Mouse (Mus musculus): Measurements from ENCODE around the gene Gsdmc3. TPM values are rescaled to one million over a fixed set of nuclear protein-coding genes. Genes with fewer than 3 reads are reported as not detected.
"Not testable (repeated sequence)": the region's sequence is repeated elsewhere in the genome, so short reads cannot be mapped to it uniquely, and the experiment has no call there.

Gsdmc3 gene
- polyA plus RNA-seq (2015; fragmentation: Nextera tagmentation; extraction: Ambion mirVana), result not detected in 2 replicates

- not testable (repeated sequence) for H3K4me3 ChIP-seq (ENCODE audit: low read depth, low read length); H3K9me3 ChIP-seq (replicated peaks; ENCODE audit: control insufficient read depth, low read length); H3K4me2 ChIP-seq (ENCODE audit: low read depth, low read length); H3K27me3 ChIP-seq (ENCODE audit: control insufficient read depth, insufficient read depth, low read depth, low read length); H3K36me3 ChIP-seq (ENCODE audit: control insufficient read depth, insufficient read depth); ATAC-seq (ENCODE audit: low read depth); H3K27ac ChIP-seq (ENCODE audit: low read length); H3K9ac ChIP-seq (ENCODE audit: low read depth, low read length); H3K4me1 ChIP-seq (ENCODE audit: control insufficient read depth, low read depth, low read length)
- 65% methylated on average over 1 of the region's 3 CpGs for WGBS (ENCODE audit: insufficient replicate concordance)
Measured at GRCm38 (mm10) chr15:63878458-63878857, at the start of gene Gsdmc3. Gene Gsdmc3, minus strand, starts transcription at chr15:63878558.

- no peak for ATAC-seq (ENCODE audit: low read depth)
- 60% methylated on average over 3 of the region's 3 CpGs for WGBS (ENCODE audit: insufficient replicate concordance)
- Histone ChIP-seq H3K4me1 (ENCODE audit: control insufficient read depth, low read depth, low read length) (no peaks in the 10 kb centered on the region), H3K4me3 (ENCODE audit: low read depth, low read length) (no peak overlapping the region), H3K9ac (ENCODE audit: low read depth, low read length) (no peak overlapping the region), H3K4me2 (ENCODE audit: low read depth, low read length) (no peak overlapping the region), H3K36me3 (ENCODE audit: control insufficient read depth, insufficient read depth) (peaks cover 10% of the 10 kb centered on the region), H3K27me3 (ENCODE audit: control insufficient read depth, insufficient read depth, low read depth, low read length) (no peaks in the 10 kb centered on the region), H3K9me3 (replicated peaks; ENCODE audit: control insufficient read depth, low read length) (no peaks in the 10 kb centered on the region), H3K27ac (ENCODE audit: low read length) (no peak overlapping the region)
Measured at GRCm38 (mm10) chr15:63926201-63926600, 47.8 kb upstream of the Gsdmc3 start.

DNA sequence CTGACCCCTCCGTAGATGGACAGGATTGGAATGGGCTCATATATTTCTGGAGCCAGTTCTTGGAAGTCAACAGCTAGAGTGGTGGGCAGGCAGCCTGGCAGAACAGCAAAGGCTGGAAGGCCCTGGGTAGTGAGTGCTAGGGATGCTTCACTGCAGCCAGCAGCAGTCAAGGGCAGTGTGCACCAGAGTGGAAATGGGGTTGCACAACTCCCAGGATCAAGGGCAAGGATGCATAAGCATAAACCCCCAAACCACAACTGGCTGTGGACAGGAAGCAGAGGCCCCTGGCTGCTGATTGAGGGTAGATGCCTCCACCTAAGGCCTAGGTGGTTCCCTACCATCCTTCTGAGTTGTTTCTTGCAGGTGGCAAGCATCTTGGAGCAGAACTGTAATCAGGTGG is 46.1 kb upstream of the Gsdmc3 start:
- Histone ChIP-seq H3K27ac (ENCODE audit: low read length) (no peak overlapping the region), H3K4me1 (ENCODE audit: control insufficient read depth, low read depth, low read length) (no peaks in the 10 kb centered on the region), H3K9ac (ENCODE audit: low read depth, low read length) (no peak overlapping the region), H3K36me3 (ENCODE audit: control insufficient read depth, insufficient read depth) (peaks cover 4% of the 10 kb centered on the region), H3K4me2 (ENCODE audit: low read depth, low read length) (no peak overlapping the region), H3K9me3 (replicated peaks; ENCODE audit: control insufficient read depth, low read length) (no peaks in the 10 kb centered on the region), H3K4me3 (ENCODE audit: low read depth, low read length) (no peak overlapping the region), H3K27me3 (ENCODE audit: control insufficient read depth, insufficient read depth, low read depth, low read length) (no peaks in the 10 kb centered on the region)
- ATAC-seq (ENCODE audit: low read depth), result no peak
- 70% methylated on average over 1 of the region's 1 CpGs for WGBS (ENCODE audit: insufficient replicate concordance)

- not testable (repeated sequence) for H3K4me2 ChIP-seq (ENCODE audit: low read depth, low read length); H3K27me3 ChIP-seq (ENCODE audit: control insufficient read depth, insufficient read depth, low read depth, low read length); ATAC-seq (ENCODE audit: low read depth); H3K9me3 ChIP-seq (replicated peaks; ENCODE audit: control insufficient read depth, low read length); H3K4me3 ChIP-seq (ENCODE audit: low read depth, low read length); H3K36me3 ChIP-seq (ENCODE audit: control insufficient read depth, insufficient read depth); H3K4me1 ChIP-seq (ENCODE audit: control insufficient read depth, low read depth, low read length); H3K9ac ChIP-seq (ENCODE audit: low read depth, low read length); H3K27ac ChIP-seq (ENCODE audit: low read length)
- 29% methylated on average over 2 of the region's 5 CpGs for WGBS (ENCODE audit: insufficient replicate concordance)
Measured at GRCm38 (mm10) chr15:63921618-63922017, 43.3 kb upstream of the Gsdmc3 start.

DNA sequence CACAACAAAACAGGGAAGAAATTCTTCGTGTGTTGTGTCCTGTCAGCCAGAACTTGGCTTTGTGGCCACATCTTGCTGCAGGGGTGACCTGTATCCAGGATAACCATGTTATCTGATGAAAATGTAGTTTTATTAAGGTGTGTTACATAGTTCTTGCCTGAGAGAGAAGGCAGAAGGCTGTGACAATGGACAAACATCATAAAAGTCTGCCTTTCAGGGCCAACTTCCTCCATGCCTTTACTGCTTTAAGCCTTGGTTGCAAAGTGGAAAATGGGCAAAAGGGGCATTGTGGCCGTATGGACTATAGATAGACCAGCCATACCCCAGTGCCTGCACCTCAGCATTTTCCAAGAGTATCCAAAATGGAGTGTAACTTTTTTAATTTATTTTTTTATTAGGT is 41.4 kb upstream of the Gsdmc3 start:
- H3K4me2 ChIP-seq (ENCODE audit: low read depth, low read length); H3K27me3 ChIP-seq (ENCODE audit: control insufficient read depth, insufficient read depth, low read depth, low read length); H3K4me1 ChIP-seq (ENCODE audit: control insufficient read depth, low read depth, low read length); H3K4me3 ChIP-seq (ENCODE audit: low read depth, low read length); H3K9me3 ChIP-seq (replicated peaks; ENCODE audit: control insufficient read depth, low read length); H3K36me3 ChIP-seq (ENCODE audit: control insufficient read depth, insufficient read depth); H3K9ac ChIP-seq (ENCODE audit: low read depth, low read length); H3K27ac ChIP-seq (ENCODE audit: low read length); ATAC-seq (ENCODE audit: low read depth): not testable (repeated sequence)
- 37% methylated on average over 1 of the region's 2 CpGs for WGBS (ENCODE audit: insufficient replicate concordance)

- not testable (repeated sequence) for H3K4me2 ChIP-seq (ENCODE audit: low read depth, low read length); ATAC-seq (ENCODE audit: low read depth)
Measured at GRCm38 (mm10) chr15:63916584-63916983, 38.2 kb upstream of the Gsdmc3 start.

DNA sequence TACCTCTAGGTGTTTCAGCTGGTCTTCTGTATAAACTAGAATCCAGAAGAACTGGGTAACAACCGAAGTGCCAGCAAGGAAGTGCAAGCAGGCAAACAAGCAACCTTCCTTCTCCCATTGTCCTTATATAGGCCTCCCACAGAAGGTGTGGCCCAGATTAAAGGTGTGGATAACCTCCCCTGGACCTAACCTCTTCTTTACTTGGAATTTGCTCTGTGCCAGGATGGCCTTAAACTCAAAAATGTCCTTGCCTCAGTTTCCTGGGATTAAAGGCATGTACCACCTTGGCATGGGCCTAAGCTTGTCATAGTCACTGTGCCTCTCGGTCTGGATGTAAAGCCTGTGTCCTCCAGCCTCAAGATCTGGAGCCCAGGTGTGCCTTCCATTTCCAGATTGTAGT is 33.8 kb upstream of the Gsdmc3 start, which contains the start of gene Gsdmc4:
TSS of gene Gsdmc4 (minus strand) at position 101 of the 400 bp plus-strand sequence.
- H3K9me3 ChIP-seq (replicated peaks; ENCODE audit: control insufficient read depth, low read length); H3K4me2 ChIP-seq (ENCODE audit: low read depth, low read length); H3K4me3 ChIP-seq (ENCODE audit: low read depth, low read length); H3K27ac ChIP-seq (ENCODE audit: low read length); H3K27me3 ChIP-seq (ENCODE audit: control insufficient read depth, insufficient read depth, low read depth, low read length); H3K9ac ChIP-seq (ENCODE audit: low read depth, low read length); ATAC-seq (ENCODE audit: low read depth); H3K4me1 ChIP-seq (ENCODE audit: control insufficient read depth, low read depth, low read length); H3K36me3 ChIP-seq (ENCODE audit: control insufficient read depth, insufficient read depth): not testable (repeated sequence)
- 63% methylated on average over 2 of the region's 2 CpGs for WGBS (ENCODE audit: insufficient replicate concordance)

More at GRCm38 (mm10) chr15:63916584-63916983, 38.2 kb upstream of the Gsdmc3 start:
- H3K27me3 ChIP-seq (ENCODE audit: control insufficient read depth, insufficient read depth, low read depth, low read length); H3K4me1 ChIP-seq (ENCODE audit: control insufficient read depth, low read depth, low read length); H3K9ac ChIP-seq (ENCODE audit: low read depth, low read length); H3K27ac ChIP-seq (ENCODE audit: low read length); H3K36me3 ChIP-seq (ENCODE audit: control insufficient read depth, insufficient read depth); H3K9me3 ChIP-seq (replicated peaks; ENCODE audit: control insufficient read depth, low read length); H3K4me3 ChIP-seq (ENCODE audit: low read depth, low read length): not testable (repeated sequence)
- 61% methylated on average over 3 of the region's 4 CpGs for WGBS (ENCODE audit: insufficient replicate concordance)

GRCm38 (mm10) chr15:63909896-63910295 is 31.5 kb upstream of the Gsdmc3 start:
- H3K36me3 ChIP-seq (ENCODE audit: control insufficient read depth, insufficient read depth); H3K27me3 ChIP-seq (ENCODE audit: control insufficient read depth, insufficient read depth, low read depth, low read length); H3K4me3 ChIP-seq (ENCODE audit: low read depth, low read length); H3K9ac ChIP-seq (ENCODE audit: low read depth, low read length); H3K4me1 ChIP-seq (ENCODE audit: control insufficient read depth, low read depth, low read length); H3K27ac ChIP-seq (ENCODE audit: low read length); H3K9me3 ChIP-seq (replicated peaks; ENCODE audit: control insufficient read depth, low read length); H3K4me2 ChIP-seq (ENCODE audit: low read depth, low read length); ATAC-seq (ENCODE audit: low read depth): not testable (repeated sequence)

DNA sequence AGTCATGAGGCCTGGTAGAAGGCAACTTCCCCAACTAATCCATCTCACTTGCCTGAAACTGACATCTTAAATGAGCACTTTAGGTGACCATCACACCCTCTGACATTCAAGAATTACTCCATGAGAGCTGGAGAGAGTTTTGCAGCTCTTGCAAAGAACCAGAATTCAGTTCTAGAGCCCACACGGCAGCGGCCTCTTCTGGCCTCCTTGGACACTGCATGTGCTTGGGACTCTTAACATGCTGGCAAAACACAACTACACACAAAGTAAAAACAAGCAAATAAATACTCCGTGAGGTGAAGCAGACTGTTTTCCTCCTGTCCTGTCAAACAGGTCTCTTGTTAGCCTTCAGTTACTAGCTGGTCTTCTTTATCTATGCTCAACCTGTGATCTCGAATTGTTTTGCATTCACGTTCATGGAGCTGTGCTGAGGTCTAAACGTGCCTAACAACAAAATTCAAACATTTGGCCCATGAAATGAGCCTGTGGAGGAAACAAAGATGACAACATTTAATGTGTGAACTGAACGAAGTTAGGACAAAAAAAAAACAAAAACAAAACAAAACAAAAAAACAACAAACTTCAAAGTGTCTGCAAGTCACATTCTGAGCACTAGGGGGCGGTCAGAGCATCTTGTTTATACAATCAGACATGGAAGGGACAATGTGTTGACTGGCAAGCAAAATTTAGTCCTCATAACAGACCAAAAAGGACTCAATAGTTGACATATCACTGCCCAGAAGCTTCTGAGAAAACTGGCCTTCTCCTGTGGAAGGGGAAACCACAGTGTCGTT is 17.4 kb upstream of the Gsdmc3 start:
- WGBS (ENCODE audit: insufficient replicate concordance), result 17% methylated on average over 9 of the region's 9 CpGs
- H3K4me2 ChIP-seq (ENCODE audit: low read depth, low read length), result peak overlapping the region; percentile 32
- H3K4me3 ChIP-seq (ENCODE audit: low read depth, low read length), result 0 out of 2 replicates have a peak overlapping the region, but pooled peaks have one; percentile 6

More for the DNA sequence above, 17.4 kb upstream of the Gsdmc3 start:
- H3K27me3 ChIP-seq (ENCODE audit: control insufficient read depth, insufficient read depth, low read depth, low read length); H3K9ac ChIP-seq (ENCODE audit: low read depth, low read length); H3K27ac ChIP-seq (ENCODE audit: low read length); ATAC-seq (ENCODE audit: low read depth); H3K36me3 ChIP-seq (ENCODE audit: control insufficient read depth, insufficient read depth); H3K9me3 ChIP-seq (replicated peaks; ENCODE audit: control insufficient read depth, low read length); H3K4me1 ChIP-seq (ENCODE audit: control insufficient read depth, low read depth, low read length): not testable (repeated sequence)
